Mouse (Mus musculus): ENCODE measurements around the gene Foxn3. TPM values are rescaled to one million over a fixed set of nuclear protein-coding genes. Genes with fewer than 3 reads are reported as not detected.

Gene Foxn3
- polyA plus RNA-seq, 1 experiment from 2014 or later: 93.4 TPM

- 0 out of 2 replicates have a peak, but pooled peaks cover 9% of the 10 kb centered on the region for H3K4me1 ChIP-seq (ENCODE audit: control insufficient read depth, insufficient read depth, low read length)
- H3K36me3 ChIP-seq (ENCODE audit: control insufficient read depth, insufficient read depth, low read length): no peaks in the 10 kb centered on the region
- 67% methylated on average over 5 of the region's 5 CpGs for WGBS
- no peak for ATAC-seq (ENCODE audit: insufficient number of reproducible peaks, insufficient read depth, low FRiP score, low read depth)
- H3K9me3 ChIP-seq (ENCODE audit: control insufficient read depth, low read depth, low read length): no peaks in the 10 kb centered on the region
- no peak overlapping the region for H3K27ac ChIP-seq (ENCODE audit: low read length)
- no peak overlapping the region for H3K4me2 ChIP-seq (replicated peaks; ENCODE audit: low read depth, low read length)
- no peak overlapping the region for H3K4me3 ChIP-seq (ENCODE audit: low read depth, low read length)
- no peak overlapping the region for H3K9ac ChIP-seq (replicated peaks; ENCODE audit: low read depth, low read length)
- H3K27me3 ChIP-seq (ENCODE audit: control insufficient read depth, insufficient read depth, low read length): no peaks in the 10 kb centered on the region
These were observed 349.3 kb downstream of the Foxn3 start for GRCm38 (mm10) chr12:99214098-99214497.

- Histone ChIP-seq H3K4me2 (replicated peaks; ENCODE audit: low read depth, low read length) (no peak overlapping the region), H3K4me3 (ENCODE audit: low read depth, low read length) (no peak overlapping the region), H3K27me3 (ENCODE audit: control insufficient read depth, insufficient read depth, low read length) (no peaks in the 10 kb centered on the region), H3K27ac (ENCODE audit: low read length) (no peak overlapping the region), H3K9ac (replicated peaks; ENCODE audit: low read depth, low read length) (no peak overlapping the region), H3K36me3 (ENCODE audit: control insufficient read depth, insufficient read depth, low read length) (no peaks in the 10 kb centered on the region), H3K4me1 (ENCODE audit: control insufficient read depth, insufficient read depth, low read length) (0 out of 2 replicates have a peak, but pooled peaks cover 9% of the 10 kb centered on the region), H3K9me3 (ENCODE audit: control insufficient read depth, low read depth, low read length) (no peaks in the 10 kb centered on the region)
- ATAC-seq (ENCODE audit: insufficient number of reproducible peaks, insufficient read depth, low FRiP score, low read depth): no peak
- WGBS: 93% methylated on average over 12 of the region's 12 CpGs
These were observed 350.2 kb downstream of the Foxn3 start for GRCm38 (mm10) chr12:99213218-99213617.

GRCm38 (mm10) chr12:99209801-99210200, 353.6 kb downstream of the Foxn3 start:
- 86% methylated on average over 8 of the region's 8 CpGs for WGBS
- no peak for ATAC-seq (ENCODE audit: insufficient number of reproducible peaks, insufficient read depth, low FRiP score, low read depth)

GRCm38 (mm10) chr12:99208251-99208650, 355.1 kb downstream of the Foxn3 start:
- H3K27ac ChIP-seq (ENCODE audit: low read length): no peak overlapping the region
- H3K4me1 ChIP-seq (ENCODE audit: control insufficient read depth, insufficient read depth, low read length): no peaks in the 10 kb centered on the region
- no peaks in the 10 kb centered on the region for H3K36me3 ChIP-seq (ENCODE audit: control insufficient read depth, insufficient read depth, low read length)
- ATAC-seq (ENCODE audit: insufficient number of reproducible peaks, insufficient read depth, low FRiP score, low read depth): no peak
- no peaks in the 10 kb centered on the region for H3K9me3 ChIP-seq (ENCODE audit: control insufficient read depth, low read depth, low read length)
- WGBS: 81% methylated on average over 9 of the region's 9 CpGs
- no peak overlapping the region for H3K4me2 ChIP-seq (replicated peaks; ENCODE audit: low read depth, low read length)
- H3K9ac ChIP-seq (replicated peaks; ENCODE audit: low read depth, low read length): no peak overlapping the region
- H3K27me3 ChIP-seq (ENCODE audit: control insufficient read depth, insufficient read depth, low read length): no peaks in the 10 kb centered on the region
- no peak overlapping the region for H3K4me3 ChIP-seq (ENCODE audit: low read depth, low read length)

More at GRCm38 (mm10) chr12:99209801-99210200, 353.6 kb downstream of the Foxn3 start:
- H3K27ac ChIP-seq (ENCODE audit: low read length): no peak overlapping the region
- H3K27me3 ChIP-seq (ENCODE audit: control insufficient read depth, insufficient read depth, low read length): no peaks in the 10 kb centered on the region
- H3K4me1 ChIP-seq (ENCODE audit: control insufficient read depth, insufficient read depth, low read length): no peaks in the 10 kb centered on the region
- no peaks in the 10 kb centered on the region for H3K36me3 ChIP-seq (ENCODE audit: control insufficient read depth, insufficient read depth, low read length)
- no peak overlapping the region for H3K4me3 ChIP-seq (ENCODE audit: low read depth, low read length)
- no peak overlapping the region for H3K9ac ChIP-seq (replicated peaks; ENCODE audit: low read depth, low read length)
- H3K4me2 ChIP-seq (replicated peaks; ENCODE audit: low read depth, low read length): no peak overlapping the region
- H3K9me3 ChIP-seq (ENCODE audit: control insufficient read depth, low read depth, low read length): no peaks in the 10 kb centered on the region

GRCm38 (mm10) chr12:99207014-99207612, 356.3 kb downstream of the Foxn3 start:
- no peaks in the 10 kb centered on the region for H3K4me1 ChIP-seq (ENCODE audit: control insufficient read depth, insufficient read depth, low read length)
- no peaks in the 10 kb centered on the region for H3K27me3 ChIP-seq (ENCODE audit: control insufficient read depth, insufficient read depth, low read length)
- no peak overlapping the region for H3K9ac ChIP-seq (replicated peaks; ENCODE audit: low read depth, low read length)
- no peak overlapping the region for H3K27ac ChIP-seq (ENCODE audit: low read length)
- H3K36me3 ChIP-seq (ENCODE audit: control insufficient read depth, insufficient read depth, low read length): no peaks in the 10 kb centered on the region
- no peak overlapping the region for H3K4me2 ChIP-seq (replicated peaks; ENCODE audit: low read depth, low read length)
- H3K4me3 ChIP-seq (ENCODE audit: low read depth, low read length): no peak overlapping the region
- ATAC-seq (ENCODE audit: insufficient number of reproducible peaks, insufficient read depth, low FRiP score, low read depth): no peak
- WGBS: 69% methylated on average over 15 of the region's 15 CpGs
- no peaks in the 10 kb centered on the region for H3K9me3 ChIP-seq (ENCODE audit: control insufficient read depth, low read depth, low read length)

- 94% methylated on average over 8 of the region's 8 CpGs for WGBS
- Histone ChIP-seq H3K36me3 (ENCODE audit: control insufficient read depth, insufficient read depth, low read length) (no peaks in the 10 kb centered on the region), H3K4me1 (ENCODE audit: control insufficient read depth, insufficient read depth, low read length) (no peaks in the 10 kb centered on the region), H3K4me3 (ENCODE audit: low read depth, low read length) (no peak overlapping the region), H3K27me3 (ENCODE audit: control insufficient read depth, insufficient read depth, low read length) (no peaks in the 10 kb centered on the region), H3K27ac (ENCODE audit: low read length) (no peak overlapping the region), H3K4me2 (replicated peaks; ENCODE audit: low read depth, low read length) (no peak overlapping the region), H3K9ac (replicated peaks; ENCODE audit: low read depth, low read length) (no peak overlapping the region), H3K9me3 (ENCODE audit: control insufficient read depth, low read depth, low read length) (no peaks in the 10 kb centered on the region)
- no peak for ATAC-seq (ENCODE audit: insufficient number of reproducible peaks, insufficient read depth, low FRiP score, low read depth)
These were observed 357.6 kb downstream of the Foxn3 start for GRCm38 (mm10) chr12:99205734-99206133.

GRCm38 (mm10) chr12:99199124-99199483, 364.3 kb downstream of the Foxn3 start:
- H3K4me2 ChIP-seq (replicated peaks; ENCODE audit: low read depth, low read length): no peak overlapping the region
- no peaks in the 10 kb centered on the region for H3K4me1 ChIP-seq (ENCODE audit: control insufficient read depth, insufficient read depth, low read length)
- H3K9me3 ChIP-seq (ENCODE audit: control insufficient read depth, low read depth, low read length): no peaks in the 10 kb centered on the region
- no peaks in the 10 kb centered on the region for H3K27me3 ChIP-seq (ENCODE audit: control insufficient read depth, insufficient read depth, low read length)
- ATAC-seq (ENCODE audit: insufficient number of reproducible peaks, insufficient read depth, low FRiP score, low read depth): no peak
- no peak overlapping the region for H3K4me3 ChIP-seq (ENCODE audit: low read depth, low read length)
- no peak overlapping the region for H3K27ac ChIP-seq (ENCODE audit: low read length)
- no peaks in the 10 kb centered on the region for H3K36me3 ChIP-seq (ENCODE audit: control insufficient read depth, insufficient read depth, low read length)
- WGBS: 80% methylated on average over 5 of the region's 5 CpGs
- no peak overlapping the region for H3K9ac ChIP-seq (replicated peaks; ENCODE audit: low read depth, low read length)

GRCm38 (mm10) chr12:99198428-99199123, 364.8 kb downstream of the Foxn3 start:
- H3K4me3 ChIP-seq (ENCODE audit: low read depth, low read length): no peak overlapping the region
- no peaks in the 10 kb centered on the region for H3K9me3 ChIP-seq (ENCODE audit: control insufficient read depth, low read depth, low read length)
- no peak overlapping the region for H3K27ac ChIP-seq (ENCODE audit: low read length)
- H3K9ac ChIP-seq (replicated peaks; ENCODE audit: low read depth, low read length): no peak overlapping the region
- no peak overlapping the region for H3K4me2 ChIP-seq (replicated peaks; ENCODE audit: low read depth, low read length)
- no peak for ATAC-seq (ENCODE audit: insufficient number of reproducible peaks, insufficient read depth, low FRiP score, low read depth)
- no peaks in the 10 kb centered on the region for H3K4me1 ChIP-seq (ENCODE audit: control insufficient read depth, insufficient read depth, low read length)
- no peaks in the 10 kb centered on the region for H3K27me3 ChIP-seq (ENCODE audit: control insufficient read depth, insufficient read depth, low read length)
- 79% methylated on average over 12 of the region's 12 CpGs for WGBS
- H3K36me3 ChIP-seq (ENCODE audit: control insufficient read depth, insufficient read depth, low read length): no peaks in the 10 kb centered on the region
